In the genomic region with DNA sequence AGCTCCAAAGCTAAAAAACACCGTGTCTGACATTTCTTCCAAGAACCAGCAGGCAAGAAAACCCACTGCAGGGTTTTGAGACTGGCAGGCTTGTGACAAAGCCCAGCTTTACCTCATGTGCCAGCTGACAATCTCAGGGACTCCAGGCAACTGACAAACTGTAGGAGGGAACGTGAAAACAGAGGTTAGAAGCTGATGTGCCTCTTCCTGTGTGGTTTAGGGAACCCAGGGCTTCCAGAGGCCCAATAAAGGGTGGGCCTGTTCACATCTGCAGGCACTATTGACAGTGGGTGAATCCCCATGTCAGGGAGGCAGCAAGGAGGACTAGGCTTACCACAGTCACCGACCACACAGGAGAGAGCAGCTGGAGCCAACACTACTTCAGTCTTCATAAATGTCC, we compare ENCODE assay signal across 18 mouse cellular contexts.
DNase-seq lines count a peak whose midpoint lies in the region; ATAC-seq and TF ChIP-seq lines count a peak whose summit lies in the region.
"Had no signal": no experiment of that assay in that cellular context is flagged by ENCODE, and none has a peak within 500 bp of the region (broad histone marks: within the 10 kb centered on the region; RNA-seq: fewer than 3 reads in every experiment).

No protein-coding gene starts in this region.

- H3K4me2 ChIP-seq in CH12.LX (ENCODE audit: insufficient read depth, low read depth, poor library complexity, severe bottlenecking): no peak overlapping the region
- no peak overlapping the region for H3K4me2 ChIP-seq in embryonic facial prominence, embryonic 15.5 days (replicated peaks)
- H3K4me2 ChIP-seq: forebrain, embryonic 13.5 days; liver, embryonic 13.5 days; neural tube, embryonic 15.5 days had no signal

- dilution Hi-C loops in CH12.LX (cut with MboI; ENCODE audit: extremely low pct_ligation_motif_present, extremely low pct_unique_long_range_greater_than_20kb, low sequenced_read_pairs): no loop called here

- peak; percentile 42 for DNase-seq in heart, adult 11 months
- no peak for DNase-seq in heart, postnatal 10 days
- peak; percentile 45 for DNase-seq in CH12.LX (ENCODE audit: extremely low read depth)
- peak; percentile 26 to 41 for DNase-seq in thymus, postnatal 10 days (ENCODE audit: low spot score in 2 of 2)
- no peak for DNase-seq in layer of hippocampus, adult 11-12 months (ENCODE audit: low spot score)
- no peak for DNase-seq in T-cell, adult 2 months (ENCODE audit: low spot score)
- DNase-seq: adrenal gland, adult 8-10 months; cerebellum, postnatal 14 days; heart, adult 2 months; heart, postnatal 14 days; liver, embryonic 13.5 days had no signal

- ATAC-seq in embryonic facial prominence, embryonic 15.5 days (ENCODE audit: insufficient number of reproducible peaks, low FRiP score, low TSS enrichment, low read depth): peak; percentile 67
- ATAC-seq in inflammation-experienced regulatory T-cells, adult 6 months: no peak
- ATAC-seq: forebrain, embryonic 13.5 days; hindbrain, embryonic 16.5 days; lung, postnatal 0 days had no signal

- no peak overlapping the region for H3K4me3 ChIP-seq in CH12.LX (replicated peaks in 1 of 3; ENCODE audit: low read depth in 2 of 3, low read length in 2 of 3, poor library complexity in 1 of 3)
- no peak overlapping the region for H3K4me3 ChIP-seq in embryonic facial prominence, embryonic 15.5 days (replicated peaks)
- H3K4me3 ChIP-seq: forebrain, embryonic 13.5 days; heart, adult 2 months; liver, embryonic 13.5 days; midbrain, embryonic 10.5 days; neural tube, embryonic 15.5 days had no signal

- 17% methylated on average over 3 of the region's 3 CpGs for WGBS in embryonic facial prominence, embryonic 15.5 days

- H3K27me3 ChIP-seq in CH12.LX (replicated peaks): no peaks in the 10 kb centered on the region
- no peaks in the 10 kb centered on the region for H3K27me3 ChIP-seq in embryonic facial prominence, embryonic 15.5 days
- H3K27me3 ChIP-seq: forebrain, embryonic 13.5 days; liver, embryonic 13.5 days; neural tube, embryonic 15.5 days had no signal

- in situ Hi-C loops in CH12.LX (cut with MboI; ENCODE audit: low pct_ligation_motif_present, low pct_unique_long_range_greater_than_20kb, low sequenced_read_pairs): no loop called here

- H3K27ac ChIP-seq in CH12.LX (ENCODE audit: insufficient read depth, low read depth): no peak overlapping the region
- H3K27ac ChIP-seq in embryonic facial prominence, embryonic 15.5 days (replicated peaks): peak overlapping the region; percentile 78
- H3K27ac ChIP-seq: forebrain, embryonic 13.5 days; heart, adult 2 months; liver, embryonic 13.5 days; midbrain, embryonic 10.5 days; neural tube, embryonic 15.5 days had no signal

- no peaks in the 10 kb centered on the region for H3K36me3 ChIP-seq in CH12.LX (replicated peaks in 1 of 2; ENCODE audit: control insufficient read depth in 1 of 2, insufficient read depth in 1 of 2, low read length in 1 of 2)
- no peaks in the 10 kb centered on the region for H3K36me3 ChIP-seq in embryonic facial prominence, embryonic 15.5 days
- H3K36me3 ChIP-seq: liver, embryonic 13.5 days; midbrain, embryonic 10.5 days; neural tube, embryonic 15.5 days had no signal

- intact Hi-C loops in heart, postnatal 10 days (cut with DNase I): no loop called here

- TF ChIP-seq EP300 in CH12.LX (IDR thresholded peaks at IDR 0.05; ENCODE audit: low read length): no peak

- no peak for TF ChIP-seq RAD21 in CH12.LX (IDR thresholded peaks at IDR 0.05; ENCODE audit: low read depth, low read length)

- H3K9me3 ChIP-seq in CH12.LX (replicated peaks; ENCODE audit: low read length): no peaks in the 10 kb centered on the region
- H3K9me3 ChIP-seq in embryonic facial prominence, embryonic 15.5 days (replicated peaks): no peaks in the 10 kb centered on the region
- H3K9me3 ChIP-seq: forebrain, embryonic 13.5 days; liver, embryonic 13.5 days; midbrain, embryonic 10.5 days; neural tube, embryonic 15.5 days had no signal

- H3K79me2 ChIP-seq in CH12.LX (replicated peaks; ENCODE audit: control insufficient read depth, extremely low read depth, insufficient read depth, poor library complexity, severe bottlenecking): no peaks in the 10 kb centered on the region

- peaks cover 0 to 13% of the 10 kb centered on the region in 2 experiments; a peak in 2 of 4 replicates for H3K4me1 ChIP-seq in CH12.LX (ENCODE audit: control insufficient read depth in 1 of 2, insufficient read depth in 2 of 2)
- H3K4me1 ChIP-seq in embryonic facial prominence, embryonic 15.5 days: peaks cover 5% of the 10 kb centered on the region; the same call in 1 of the 2 replicates
- H3K4me1 ChIP-seq: forebrain, embryonic 13.5 days; midbrain, embryonic 10.5 days; neural tube, embryonic 15.5 days had no signal

- TF ChIP-seq CTCF in CH12.LX (conservative IDR thresholded peaks at IDR 0.05 in 1 of 2, IDR thresholded peaks at IDR 0.05 in 1 of 2; ENCODE audit: low read depth in 2 of 2, low read length in 2 of 2): no peak

- no peak for TF ChIP-seq POLR2A in CH12.LX (IDR thresholded peaks at IDR 0.05; ENCODE audit: low read depth, low read length)

- H3K9ac ChIP-seq in CH12.LX (ENCODE audit: insufficient read depth, low read depth): no peak overlapping the region
- no peak overlapping the region for H3K9ac ChIP-seq in embryonic facial prominence, embryonic 15.5 days
- H3K9ac ChIP-seq: forebrain, embryonic 13.5 days; liver, embryonic 13.5 days; neural tube, embryonic 15.5 days had no signal

TF ChIP-seq in CH12.LX, 34 proteins besides CTCF, POLR2A, EP300 and RAD21:
- TF ChIP-seq CHD1 (IDR thresholded peaks at IDR 0.05; ENCODE audit: low read depth, low read length) (no peak), USF2 (conservative IDR thresholded peaks at IDR 0.05; ENCODE audit: low read depth, low read length) (no peak), UBTF (IDR thresholded peaks at IDR 0.05; ENCODE audit: low read depth, low read length) (no peak), JUN (IDR thresholded peaks at IDR 0.05; ENCODE audit: insufficient read depth, low read depth, low read length) (no peak), ETS1 (conservative IDR thresholded peaks at IDR 0.05; ENCODE audit: low read depth, low read length) (peak; percentile 40), ZMIZ1 (IDR thresholded peaks at IDR 0.05; ENCODE audit: low read depth, low read length) (no peak), BHLHE40 (IDR thresholded peaks at IDR 0.05; ENCODE audit: low read depth, low read length) (peak; percentile 62), MAZ (IDR thresholded peaks at IDR 0.05; ENCODE audit: low read depth, low read length) (no peak), PAX5 (IDR thresholded peaks at IDR 0.05; ENCODE audit: low read length) (no peak), KAT2A (IDR thresholded peaks at IDR 0.05; ENCODE audit: insufficient replicate concordance, low read length) (no peak), NRF1 (IDR thresholded peaks at IDR 0.05; ENCODE audit: low read depth, low read length) (no peak)
TF ChIP-seq in CH12.LX: peak in this region for 2.

Comparison
In these comparisons a context has a peak if more than half of its experiments do, and no peak if none do; other contexts are left out.
1. DNase-seq: peak in heart, adult 11 months (single experiment), CH12.LX (single experiment) and thymus, postnatal 10 days (2 of 2); none in heart, postnatal 10 days (0 of 2), layer of hippocampus, adult 11-12 months (single experiment) and T-cell, adult 2 months (single experiment).